Mouse (Mus musculus): ENCODE results near the gene Cth. TPM values are rescaled to one million over a fixed set of nuclear protein-coding genes. Genes with fewer than 3 reads are reported as not detected.
A peak's percentile ranks its signal among the peaks of the same experiment; 100 is the strongest.

Cth gene
- polyA plus RNA-seq, 1 experiment from 2014 or later: 2.3 TPM

- no peak for ATAC-seq (ENCODE audit: low FRiP score)
- Histone ChIP-seq H3K4me3 (replicated peaks) (no peak overlapping the region), H3K9ac (replicated peaks) (no peak overlapping the region), H3K27me3 (replicated peaks) (no peaks in the 10 kb centered on the region), H3K4me1 (no peaks in the 10 kb centered on the region), H3K4me2 (no peak overlapping the region), H3K9me3 (replicated peaks) (no peaks in the 10 kb centered on the region), H3K27ac (replicated peaks) (no peak overlapping the region), H3K36me3 (no peaks in the 10 kb centered on the region)
- WGBS: 76% methylated on average over 3 of the region's 3 CpGs
Observed at GRCm38 (mm10) chr3:157908166-157908565, 16.7 kb downstream of the Cth start.

DNA sequence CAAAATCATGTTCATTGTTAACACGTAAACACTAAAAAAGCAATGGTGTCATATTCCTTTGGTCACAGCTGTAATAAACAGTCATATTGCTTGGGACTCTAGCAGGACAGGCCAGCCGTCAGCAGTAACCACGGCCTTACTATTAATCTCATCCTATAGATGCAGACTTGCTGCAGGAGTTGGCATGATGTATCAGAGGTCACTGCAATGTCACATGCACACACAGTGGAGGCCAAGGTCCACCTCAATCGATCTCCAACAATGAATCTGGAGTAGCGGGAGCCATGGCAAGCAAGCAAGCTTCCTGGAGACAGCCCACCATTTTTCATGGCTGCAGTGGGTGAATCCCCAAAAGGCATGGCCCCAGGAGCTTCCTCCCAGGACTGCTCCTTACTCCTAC is 23.2 kb downstream of the Cth start:
- WGBS: 94% methylated on average over 5 of the region's 5 CpGs
- Histone ChIP-seq H3K27me3 (replicated peaks) (no peaks in the 10 kb centered on the region), H3K9me3 (replicated peaks) (no peaks in the 10 kb centered on the region), H3K4me1 (no peaks in the 10 kb centered on the region), H3K9ac (replicated peaks) (no peak overlapping the region), H3K27ac (replicated peaks) (no peak overlapping the region), H3K4me2 (no peak overlapping the region), H3K4me3 (replicated peaks) (no peak overlapping the region), H3K36me3 (no peaks in the 10 kb centered on the region)
- no peak for ATAC-seq (ENCODE audit: low FRiP score)

GRCm38 (mm10) chr3:157899986-157900385 is 24.9 kb downstream of the Cth start:
- WGBS: 88% methylated on average over 1 of the region's 1 CpGs
- no peaks in the 10 kb centered on the region for H3K27me3 ChIP-seq (replicated peaks)
- H3K4me3 ChIP-seq (replicated peaks): no peak overlapping the region
- no peak overlapping the region for H3K27ac ChIP-seq (replicated peaks)
- no peaks in the 10 kb centered on the region for H3K36me3 ChIP-seq
- H3K9ac ChIP-seq (replicated peaks): no peak overlapping the region
- no peaks in the 10 kb centered on the region for H3K4me1 ChIP-seq
- no peak for ATAC-seq (ENCODE audit: low FRiP score)
- H3K9me3 ChIP-seq (replicated peaks): no peaks in the 10 kb centered on the region
- H3K4me2 ChIP-seq: no peak overlapping the region

- WGBS: 91% methylated on average over 3 of the region's 3 CpGs
- Histone ChIP-seq H3K4me1 (no peaks in the 10 kb centered on the region), H3K27ac (replicated peaks) (no peak overlapping the region), H3K9me3 (replicated peaks) (no peaks in the 10 kb centered on the region), H3K9ac (replicated peaks) (no peak overlapping the region), H3K36me3 (no peaks in the 10 kb centered on the region), H3K27me3 (replicated peaks) (no peaks in the 10 kb centered on the region), H3K4me2 (no peak overlapping the region), H3K4me3 (replicated peaks) (no peak overlapping the region)
- ATAC-seq (ENCODE audit: low FRiP score): no peak
Observed at GRCm38 (mm10) chr3:157897645-157898044, 27.2 kb downstream of the Cth start.

DNA sequence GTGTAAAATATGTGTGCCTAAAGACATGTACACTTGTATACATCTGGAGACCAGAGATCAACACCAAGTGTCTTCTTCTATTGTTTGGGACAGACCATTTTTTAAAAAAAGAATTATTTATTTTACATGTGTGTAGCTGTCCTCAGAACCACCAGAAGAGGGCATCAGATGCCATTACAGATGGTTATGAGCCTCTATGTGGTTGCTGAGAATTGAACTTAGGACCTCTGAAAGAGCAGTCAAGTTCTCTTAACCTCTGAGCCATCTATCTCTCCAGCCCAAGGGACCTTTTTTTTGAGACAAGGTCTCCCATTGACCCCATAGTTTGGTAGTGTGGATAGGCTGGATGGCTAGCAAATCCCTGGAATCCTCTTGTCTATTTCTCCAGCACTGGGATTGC is 33.1 kb downstream of the Cth start:
- H3K4me3 ChIP-seq (replicated peaks): no peak overlapping the region
- no peak overlapping the region for H3K4me2 ChIP-seq
- H3K36me3 ChIP-seq: no peaks in the 10 kb centered on the region
- no peaks in the 10 kb centered on the region for H3K9me3 ChIP-seq (replicated peaks)
- no peak overlapping the region for H3K9ac ChIP-seq (replicated peaks)
- no peak overlapping the region for H3K27ac ChIP-seq (replicated peaks)
- ATAC-seq (ENCODE audit: low FRiP score): no peak
- H3K4me1 ChIP-seq: no peaks in the 10 kb centered on the region
- no peaks in the 10 kb centered on the region for H3K27me3 ChIP-seq (replicated peaks)

DNA sequence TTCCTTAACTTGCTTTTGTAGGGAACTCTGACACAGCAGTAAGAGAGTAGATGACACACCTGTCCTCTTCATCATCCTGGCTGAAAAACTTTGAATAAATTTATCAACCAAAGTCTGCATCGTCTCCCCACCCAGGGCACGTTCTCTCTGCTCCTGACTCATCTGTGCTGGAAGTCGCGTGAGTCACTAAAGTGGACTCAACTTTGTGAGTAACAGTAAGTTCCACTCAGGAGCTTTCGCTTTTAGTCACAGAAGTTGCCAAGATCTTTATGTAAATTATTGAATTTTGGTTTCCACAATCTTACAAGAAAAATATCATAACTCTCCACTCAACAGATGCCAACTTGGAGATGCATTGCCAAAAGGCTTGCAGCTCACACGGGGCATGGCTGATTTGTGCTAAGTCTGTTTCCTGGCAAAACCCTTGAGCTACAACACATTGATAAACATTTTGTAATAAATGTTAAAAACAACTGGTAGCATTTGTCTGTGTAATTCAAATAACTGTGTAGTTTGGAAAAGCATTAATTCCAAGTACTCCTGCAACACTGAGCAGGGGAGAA is 40.7 kb downstream of the Cth start:
- Histone ChIP-seq H3K36me3 (no peaks in the 10 kb centered on the region), H3K4me2 (no peak overlapping the region), H3K27ac (replicated peaks) (no peak overlapping the region), H3K9ac (replicated peaks) (no peak overlapping the region), H3K27me3 (replicated peaks) (no peaks in the 10 kb centered on the region), H3K9me3 (replicated peaks) (no peaks in the 10 kb centered on the region), H3K4me3 (replicated peaks) (no peak overlapping the region), H3K4me1 (no peaks in the 10 kb centered on the region)
- no peak for ATAC-seq (ENCODE audit: low FRiP score)
- WGBS: 92% methylated on average over 6 of the region's 6 CpGs

GRCm38 (mm10) chr3:157883085-157883484 is 41.8 kb downstream of the Cth start:
- no peaks in the 10 kb centered on the region for H3K4me1 ChIP-seq
- H3K27me3 ChIP-seq (replicated peaks): no peaks in the 10 kb centered on the region
- no peaks in the 10 kb centered on the region for H3K9me3 ChIP-seq (replicated peaks)
- no peaks in the 10 kb centered on the region for H3K36me3 ChIP-seq
- no peak overlapping the region for H3K4me3 ChIP-seq (replicated peaks)
- H3K4me2 ChIP-seq: no peak overlapping the region
- no peak overlapping the region for H3K27ac ChIP-seq (replicated peaks)
- no peak for ATAC-seq (ENCODE audit: low FRiP score)
- WGBS: 82% methylated on average over 4 of the region's 4 CpGs
- H3K9ac ChIP-seq (replicated peaks): no peak overlapping the region

- Histone ChIP-seq H3K9ac (replicated peaks) (no peak overlapping the region), H3K4me1 (no peaks in the 10 kb centered on the region), H3K27me3 (replicated peaks) (no peaks in the 10 kb centered on the region), H3K4me3 (replicated peaks) (no peak overlapping the region), H3K9me3 (replicated peaks) (no peaks in the 10 kb centered on the region), H3K36me3 (no peaks in the 10 kb centered on the region), H3K4me2 (no peak overlapping the region), H3K27ac (replicated peaks) (no peak overlapping the region)
- WGBS: 96% methylated on average over 3 of the region's 3 CpGs
- no peak for ATAC-seq (ENCODE audit: low FRiP score)
Observed at GRCm38 (mm10) chr3:157881992-157882391, 42.9 kb downstream of the Cth start.

- no peak for ATAC-seq (ENCODE audit: low FRiP score)
- Histone ChIP-seq H3K27me3 (replicated peaks) (no peaks in the 10 kb centered on the region), H3K4me3 (replicated peaks) (no peak overlapping the region), H3K4me2 (no peak overlapping the region), H3K9me3 (replicated peaks) (no peaks in the 10 kb centered on the region), H3K27ac (replicated peaks) (no peak overlapping the region), H3K9ac (replicated peaks) (no peak overlapping the region), H3K4me1 (no peaks in the 10 kb centered on the region), H3K36me3 (no peaks in the 10 kb centered on the region)
- WGBS: 94% methylated on average over 3 of the region's 3 CpGs
Observed at GRCm38 (mm10) chr3:157880983-157881382, 43.9 kb downstream of the Cth start.

DNA sequence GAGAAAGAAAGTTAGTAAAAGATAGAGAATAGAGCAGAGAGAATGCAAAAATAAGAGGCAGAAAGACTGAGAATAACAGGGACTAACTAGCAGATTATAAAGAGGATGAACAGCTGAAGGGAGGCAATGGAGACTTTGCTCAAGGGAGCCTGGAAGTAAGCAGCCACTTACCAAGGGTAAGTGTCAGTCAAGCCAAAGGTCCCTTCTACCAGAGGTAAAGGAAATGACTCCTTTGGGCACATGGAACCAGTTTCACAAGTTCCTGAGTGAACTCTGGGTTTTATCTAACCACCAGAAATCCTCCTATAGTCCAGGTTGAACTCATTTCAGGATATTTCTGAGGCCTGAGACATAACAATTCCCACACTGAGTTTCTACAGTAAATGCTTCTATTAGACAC is 47.0 kb downstream of the Cth start:
- Histone ChIP-seq H3K9me3 (replicated peaks) (no peaks in the 10 kb centered on the region), H3K36me3 (no peaks in the 10 kb centered on the region), H3K27ac (replicated peaks) (no peak overlapping the region), H3K4me3 (replicated peaks) (no peak overlapping the region), H3K4me2 (no peak overlapping the region), H3K9ac (replicated peaks) (no peak overlapping the region), H3K27me3 (replicated peaks) (no peaks in the 10 kb centered on the region), H3K4me1 (no peaks in the 10 kb centered on the region)
- no peak for ATAC-seq (ENCODE audit: low FRiP score)

- WGBS: 50% methylated on average over 11 of the region's 11 CpGs
- H3K4me2 ChIP-seq: no peak overlapping the region
- H3K27ac ChIP-seq (replicated peaks): no peak overlapping the region
- no peak overlapping the region for H3K9ac ChIP-seq (replicated peaks)
- H3K4me1 ChIP-seq: no peaks in the 10 kb centered on the region
- no peaks in the 10 kb centered on the region for H3K36me3 ChIP-seq
- no peaks in the 10 kb centered on the region for H3K27me3 ChIP-seq (replicated peaks)
- no peaks in the 10 kb centered on the region for H3K9me3 ChIP-seq (replicated peaks)
- H3K4me3 ChIP-seq (replicated peaks): no peak overlapping the region
- peak; percentile 80; the same call in 1 of the 2 replicates for ATAC-seq (ENCODE audit: low FRiP score)
Observed at GRCm38 (mm10) chr3:157876439-157877156, 48.3 kb downstream of the Cth start.

DNA sequence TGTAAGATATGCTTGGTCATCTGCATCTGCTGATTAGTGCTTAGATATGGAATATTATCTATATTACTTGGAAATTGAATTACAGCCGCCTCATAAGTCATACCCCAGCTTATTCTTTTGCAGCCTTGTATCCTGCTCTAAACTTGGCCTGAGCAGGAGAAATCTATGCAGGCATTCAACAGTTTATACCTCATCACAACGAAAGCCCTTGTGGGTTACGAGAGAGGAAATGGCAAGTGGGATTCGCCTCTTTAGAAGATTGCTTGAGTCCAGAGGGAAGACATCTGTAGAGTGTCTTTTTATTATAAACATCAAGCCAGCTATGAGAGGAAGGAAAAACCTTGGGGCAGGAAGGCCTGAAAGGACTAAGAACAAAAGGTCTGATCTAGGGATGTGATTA is 52.0 kb downstream of the Cth start:
- WGBS: 87% methylated on average over 4 of the region's 4 CpGs

More for the DNA sequence above, 52.0 kb downstream of the Cth start:
- Histone ChIP-seq H3K27ac (replicated peaks) (no peak overlapping the region), H3K27me3 (replicated peaks) (no peaks in the 10 kb centered on the region), H3K4me2 (no peak overlapping the region), H3K9ac (replicated peaks) (no peak overlapping the region), H3K4me3 (replicated peaks) (no peak overlapping the region), H3K4me1 (no peaks in the 10 kb centered on the region), H3K9me3 (replicated peaks) (no peaks in the 10 kb centered on the region), H3K36me3 (no peaks in the 10 kb centered on the region)
- no peak for ATAC-seq (ENCODE audit: low FRiP score)

Measured in neural tube, embryonic 15.5 days (tissue).